Mouse (Mus musculus) forelimb bud, embryonic 11.5 days (tissue): Measurements from ENCODE around the gene Htr7.

Experiments
- DNase-seq: peaks from one replicate; pipeline ENCODE4 v3.0.0-alpha.2; 2012; ENCODE audit warnings: low read depth, low spot score

Gene Htr7

GRCm38 (mm10) chr19:35957656-35958055 is 99.7 kb downstream of the Htr7 start:
- DNase-seq = no peak

GRCm38 (mm10) chr19:35955698-35956097 is 101.6 kb downstream of the Htr7 start:
- no peak for DNase-seq

GRCm38 (mm10) chr19:35949888-35950287 is 107.4 kb downstream of the Htr7 start:
- DNase-seq = no peak

- DNase-seq = no peak
Measured at GRCm38 (mm10) chr19:35924961-35925495, 132.3 kb downstream of the Htr7 start.

- no peak for DNase-seq
Measured at GRCm38 (mm10) chr19:35924418-35924817, 132.9 kb downstream of the Htr7 start.
